Mouse (Mus musculus) kidney, postnatal 0 days (tissue): ENCODE results near the gene Lifr. TPM values are rescaled to one million over a fixed set of nuclear protein-coding genes. Genes with fewer than 3 reads are reported as not detected.
A peak's percentile ranks its signal among the peaks of the same experiment; 100 is the strongest.

Source experiments
- ATAC-seq: fragments of 200-750 bp; cut with Nextera tagmentation; replicated peaks from 2 replicates; pipeline ENCODE4 v1.8.0; 2017; ENCODE audit warnings: low read depth, moderate number of reproducible peaks, moderate TSS enrichment, moderate library complexity; ENCODE audit not compliant: low FRiP score
- DNase-seq: peaks from one replicate; pipeline ENCODE4 v3.0.0-alpha.2; 2016; ENCODE audit warnings: low spot score
- H3K27ac ChIP-seq: fragments of 300-500 bp; sonication (generic); 2 replicates; pipeline ENCODE4 v1.5.1; 2014; ENCODE audit warnings: mild to moderate bottlenecking
- H3K27me3 ChIP-seq: fragments of 300-500 bp; sonication (generic); 2 replicates; pipeline ENCODE4 v1.6.1; 2014; ENCODE audit warnings: low read length, mixed read lengths; ENCODE audit not compliant: insufficient read depth
- H3K36me3 ChIP-seq: fragments of 300-500 bp; sonication (generic); 2 replicates; pipeline ENCODE4 v1.6.1; 2014; ENCODE audit warnings: low read length, mixed read lengths; ENCODE audit not compliant: insufficient read depth
- H3K4me1 ChIP-seq: fragments of 300-500 bp; sonication (generic); replicated peaks from 2 replicates; pipeline ENCODE4 v1.6.1; 2014; ENCODE audit warnings: antibody characterized with exemption, low read length, mixed read lengths; ENCODE audit not compliant: insufficient read depth
- H3K4me2 ChIP-seq: fragments of 300-500 bp; sonication (generic); 2 replicates; pipeline ENCODE4 v1.6.1; 2014; ENCODE audit warnings: mild to moderate bottlenecking, low read length, moderate library complexity, mixed read lengths
- H3K4me3 ChIP-seq: fragments of 300-500 bp; sonication (generic); replicated peaks from 2 replicates; pipeline ENCODE4 v1.5.1; 2014; ENCODE audit warnings: low read depth, low read length
- H3K9ac ChIP-seq: fragments of 300-500 bp; sonication (generic); 2 replicates; pipeline ENCODE4 v1.6.1; 2014; ENCODE audit warnings: low read depth, low read length
- H3K9me3 ChIP-seq: fragments of 300-500 bp; sonication (generic); replicated peaks from 2 replicates; pipeline ENCODE4 v1.6.1; 2016; ENCODE audit warnings: low read length, inconsistent platforms, mixed read lengths
- CTCF ChIP-seq: IDR thresholded peaks from 2 replicates; pipeline ENCODE4 v1.5.1; 2016; ENCODE audit warnings: antibody characterized with exemption, low read depth, mild to moderate bottlenecking, moderate library complexity
- WGBS: fragments of 180-500 bp; shearing (Covaris S2); extraction: QIAGEN DNeasy Blood & Tissue Kit; methylation state at CpG from one replicate; pipeline ENCODE4 v1.1.7; 2014; 5-methylcytosine and 5-hydroxymethylcytosine counted together
- polyA plus RNA-seq: library from polyadenylated mRNA; unstranded; fragments of >200 nt; fragmentation: Nextera tagmentation; extraction: Ambion mirVana; gene quantifications from 2 replicates; pipeline ENCODE4 v1.2.1, GENCODE M21; 2015

The Lifr gene
- polyA plus RNA-seq, 1 experiment from 2014 or later = 21.2 TPM

DNA sequence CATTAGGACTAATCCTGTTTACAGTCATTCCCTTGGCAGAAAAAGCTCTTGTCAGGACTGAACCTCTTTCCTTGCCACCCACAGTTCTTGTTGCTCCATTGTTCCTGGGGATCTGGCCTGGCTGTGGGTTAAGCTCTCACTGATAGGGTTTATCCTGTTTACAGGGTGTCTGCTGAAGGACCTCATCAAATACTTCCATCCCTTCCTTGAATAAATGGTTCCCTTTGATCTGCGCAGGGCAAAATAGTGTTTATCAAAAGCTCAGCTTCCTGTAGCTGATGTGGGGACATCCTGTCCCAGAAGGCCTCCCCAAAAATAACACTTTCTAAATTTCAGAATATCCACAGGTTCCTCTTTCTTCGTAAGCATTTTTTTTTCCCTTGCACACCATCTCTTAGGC is 1.7 kb upstream of the Lifr start:
- H3K4me2 ChIP-seq = no peak overlapping the region
- H3K27me3 ChIP-seq = no peaks in the 10 kb centered on the region
- H3K36me3 ChIP-seq = no peaks in the 10 kb centered on the region
- peaks cover 13% of the 10 kb centered on the region; the same call in 1 of the 2 replicates for H3K4me1 ChIP-seq
- no peak overlapping the region for H3K4me3 ChIP-seq
- DNase-seq (no peak), ATAC-seq (no peak)
- TF ChIP-seq CTCF = no peak
- H3K27ac ChIP-seq = no peak overlapping the region
- no peaks in the 10 kb centered on the region for H3K9me3 ChIP-seq
- no peak overlapping the region for H3K9ac ChIP-seq
- 63% methylated on average over 2 of the region's 2 CpGs for WGBS

DNA sequence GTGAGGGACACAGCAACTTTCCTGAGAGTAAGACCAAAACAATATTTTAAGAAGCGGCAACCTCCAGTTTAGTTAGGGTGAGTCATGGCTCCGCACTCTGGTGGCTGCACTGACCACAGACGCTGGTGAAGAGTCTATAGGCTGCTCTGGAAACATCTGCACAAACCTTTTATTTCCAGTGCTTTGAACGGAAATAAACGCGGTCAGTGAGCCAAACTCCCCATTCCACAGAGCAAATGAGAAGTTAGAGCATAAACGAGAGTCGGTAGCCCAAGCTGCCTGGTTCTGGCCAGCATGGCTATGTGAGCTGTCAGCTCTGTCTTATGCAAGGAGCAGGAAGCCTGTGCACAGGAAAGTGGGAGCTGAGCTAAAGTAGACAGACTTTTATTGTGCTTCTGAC is 1.9 kb downstream of the Lifr start:
- peak overlapping the region; percentile 35 for H3K4me2 ChIP-seq
- H3K9me3 ChIP-seq = no peaks in the 10 kb centered on the region
- no peaks in the 10 kb centered on the region for H3K36me3 ChIP-seq
- DNase-seq = no peak
- TF ChIP-seq CTCF = no peak
- 0 out of 2 replicates have a peak overlapping the region, but pooled peaks have one; percentile 16 for H3K27ac ChIP-seq
- H3K27me3 ChIP-seq = no peaks in the 10 kb centered on the region
- no peak; the same call in 1 of the 2 replicates for ATAC-seq
- 16% methylated on average over 8 of the region's 8 CpGs for WGBS
- no peak overlapping the region for H3K9ac ChIP-seq
- H3K4me1 ChIP-seq = peaks cover 13% of the 10 kb centered on the region; the same call in 1 of the 2 replicates
- no peak overlapping the region for H3K4me3 ChIP-seq

DNA sequence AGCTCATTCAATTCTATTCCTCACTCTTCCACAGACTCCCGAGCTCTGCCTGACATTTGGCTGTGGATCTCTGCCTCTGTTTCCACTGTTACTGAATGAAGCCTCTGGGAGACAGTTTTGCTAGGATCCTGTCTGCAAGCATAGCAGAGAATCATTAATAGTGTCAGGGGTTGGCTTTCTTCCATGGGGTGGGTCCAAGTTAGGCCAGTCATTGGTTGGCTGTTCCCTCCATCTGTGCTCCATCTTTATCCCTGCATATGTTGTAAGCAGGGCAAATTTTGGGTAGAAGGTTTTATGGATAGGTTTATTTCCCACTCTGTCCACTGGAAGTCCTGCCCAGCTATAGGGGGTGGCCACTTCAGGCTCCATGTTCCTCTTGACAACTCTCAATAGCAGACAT is 9.0 kb downstream of the Lifr start:
- H3K9me3 ChIP-seq = no peaks in the 10 kb centered on the region
- DNase-seq = no peak
- no peaks in the 10 kb centered on the region for H3K4me1 ChIP-seq
- no peaks in the 10 kb centered on the region for H3K27me3 ChIP-seq
- no peak overlapping the region for H3K4me2 ChIP-seq
- H3K4me3 ChIP-seq = no peak overlapping the region
- no peak overlapping the region for H3K27ac ChIP-seq
- 88% methylated on average over 1 of the region's 1 CpGs for WGBS
- H3K9ac ChIP-seq = no peak overlapping the region
- no peak for ATAC-seq
- TF ChIP-seq CTCF = no peak
- H3K36me3 ChIP-seq = no peaks in the 10 kb centered on the region

DNA sequence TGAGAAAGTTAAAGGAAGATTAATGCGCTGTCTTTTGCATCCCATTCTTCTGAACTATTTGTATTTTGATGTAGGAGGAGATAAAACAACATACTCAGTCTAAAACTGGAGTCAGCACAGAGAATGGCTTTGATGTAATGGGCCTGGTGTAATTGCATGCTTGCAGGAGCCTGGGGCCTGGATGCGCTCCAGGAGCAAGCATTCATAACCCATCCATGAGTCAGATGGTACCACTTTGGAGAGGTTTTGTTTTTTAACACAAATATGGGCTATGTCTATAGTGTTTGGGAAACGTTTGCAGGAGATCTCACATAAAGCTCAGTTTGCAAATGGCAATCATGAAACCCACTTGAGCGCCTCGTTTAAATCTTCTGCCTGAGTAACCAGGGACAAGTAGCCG is 9.8 kb downstream of the Lifr start:
- Histone ChIP-seq H3K4me2 (no peak overlapping the region), H3K27me3 (no peaks in the 10 kb centered on the region), H3K4me3 (no peak overlapping the region), H3K27ac (no peak overlapping the region), H3K36me3 (no peaks in the 10 kb centered on the region), H3K9ac (no peak overlapping the region), H3K9me3 (no peaks in the 10 kb centered on the region), H3K4me1 (no peaks in the 10 kb centered on the region)
- DNase-seq = no peak
- no peak for ATAC-seq
- WGBS = 74% methylated on average over 6 of the region's 6 CpGs
- no peak for TF ChIP-seq CTCF

DNA sequence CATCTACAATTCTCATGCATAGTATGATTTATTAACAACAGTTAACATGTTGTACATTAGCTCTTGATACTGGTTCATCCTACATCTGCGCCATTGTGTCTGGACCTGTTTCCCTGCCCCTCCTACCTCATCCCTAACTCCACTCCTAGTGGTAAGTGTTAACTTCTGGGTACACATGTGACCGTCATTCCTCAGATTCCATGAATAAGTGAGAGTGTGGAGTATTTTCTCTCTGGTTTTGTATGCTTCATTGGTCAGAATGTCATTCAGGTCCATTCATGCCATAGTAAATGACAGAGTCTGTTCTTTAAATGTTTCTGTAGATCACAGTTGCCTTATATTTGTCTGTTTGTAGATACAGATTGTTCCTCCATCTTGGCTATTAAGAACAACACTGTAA is 12.6 kb downstream of the Lifr start:
- no peak overlapping the region for H3K4me3 ChIP-seq
- 73% methylated on average over 2 of the region's 2 CpGs for WGBS
- H3K4me1 ChIP-seq = no peaks in the 10 kb centered on the region
- H3K36me3 ChIP-seq = no peaks in the 10 kb centered on the region
- DNase-seq (no peak), ATAC-seq (no peak)
- H3K9ac ChIP-seq = no peak overlapping the region
- TF ChIP-seq CTCF = no peak
- H3K27ac ChIP-seq = no peak overlapping the region
- no peaks in the 10 kb centered on the region for H3K27me3 ChIP-seq
- no peak overlapping the region for H3K4me2 ChIP-seq
- no peaks in the 10 kb centered on the region for H3K9me3 ChIP-seq

DNA sequence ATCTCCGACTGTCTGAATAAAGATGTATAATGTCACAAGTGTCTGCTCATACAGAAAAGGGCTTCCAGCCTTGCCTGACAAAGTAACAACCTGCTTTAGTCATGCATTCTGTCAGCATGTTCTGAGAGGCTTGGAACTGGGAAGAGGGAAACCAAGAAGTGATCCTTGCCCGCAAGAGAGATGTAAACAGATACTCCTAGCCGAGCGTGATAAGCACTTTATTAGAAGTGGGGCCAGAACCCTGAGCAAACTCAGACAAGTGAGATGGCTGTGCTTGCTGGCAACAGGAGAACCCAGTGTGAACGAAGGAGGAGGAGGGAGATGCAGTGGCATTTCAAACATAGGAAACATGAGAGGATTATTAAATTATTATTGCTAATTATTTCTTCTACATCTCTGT is 14.8 kb downstream of the Lifr start:
- H3K36me3 ChIP-seq = no peaks in the 10 kb centered on the region
- 28% methylated on average over 5 of the region's 5 CpGs for WGBS
- DNase-seq = no peak
- H3K9me3 ChIP-seq = no peaks in the 10 kb centered on the region
- no peak for TF ChIP-seq CTCF
- H3K9ac ChIP-seq = no peak overlapping the region
- no peaks in the 10 kb centered on the region for H3K27me3 ChIP-seq
- no peak for ATAC-seq
- H3K4me2 ChIP-seq = no peak overlapping the region
- H3K27ac ChIP-seq = no peak overlapping the region
- H3K4me3 ChIP-seq = no peak overlapping the region
- no peaks in the 10 kb centered on the region for H3K4me1 ChIP-seq

DNA sequence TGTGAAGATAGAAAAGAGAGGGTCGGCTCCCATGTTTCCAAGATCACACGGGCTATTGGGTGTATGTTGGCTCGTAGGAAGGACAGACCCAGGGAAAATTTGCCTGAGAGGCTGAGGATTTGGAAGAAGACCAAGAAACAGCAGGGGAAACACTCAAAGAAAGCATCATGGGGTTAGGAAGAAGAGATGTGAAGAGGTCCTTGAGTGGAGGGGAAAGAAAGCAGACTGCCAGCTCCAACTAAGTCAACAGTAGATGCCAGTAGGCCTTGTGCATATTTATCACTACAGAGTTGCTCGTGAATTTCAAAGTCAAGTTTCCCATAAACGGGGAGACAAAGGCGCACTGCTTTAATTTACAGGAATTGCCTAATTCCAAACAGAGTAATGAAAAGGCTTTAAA is 17.7 kb downstream of the Lifr start:
- ATAC-seq (no peak), DNase-seq (no peak)
- Histone ChIP-seq H3K4me2 (no peak overlapping the region), H3K36me3 (no peaks in the 10 kb centered on the region), H3K4me1 (no peaks in the 10 kb centered on the region), H3K4me3 (no peak overlapping the region), H3K27me3 (no peaks in the 10 kb centered on the region), H3K9ac (no peak overlapping the region), H3K9me3 (no peaks in the 10 kb centered on the region), H3K27ac (no peak overlapping the region)
- no peak for TF ChIP-seq CTCF
- WGBS = 86% methylated on average over 6 of the region's 6 CpGs
